Comparison of ENCODE assay signal across 16 mouse cellular contexts in the genomic region with DNA sequence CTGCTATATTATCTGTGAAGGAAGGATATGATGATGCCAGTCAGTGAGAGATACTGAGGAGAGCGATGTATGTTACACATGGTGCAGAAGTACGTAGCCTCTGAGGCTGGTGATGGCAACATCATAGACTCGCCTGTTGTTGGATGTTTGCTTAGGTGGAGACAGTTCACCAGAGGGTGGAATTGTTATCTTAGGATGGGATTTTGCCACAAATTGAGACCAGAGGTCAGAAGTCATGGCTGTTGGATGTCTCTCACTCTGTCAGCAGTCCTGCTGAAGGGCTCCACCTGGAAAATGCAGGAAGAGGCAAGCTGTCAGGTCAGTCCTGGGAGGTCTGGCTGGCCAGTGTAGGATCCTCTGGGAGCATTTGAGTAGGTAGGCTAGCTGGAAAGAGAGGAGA.
"Had no signal": no experiment of that assay in that cellular context is flagged by ENCODE, and none has a peak within 500 bp of the region (broad histone marks: within the 10 kb centered on the region; RNA-seq: fewer than 3 reads in every experiment).

No protein-coding gene starts in this region.

- ATAC-seq: midbrain, embryonic 16.5 days had no signal

- H3K27me3 ChIP-seq: limb, embryonic 12.5 days; liver, embryonic 13.5 days; midbrain, embryonic 12.5 days; neural tube, embryonic 13.5 days; stomach, embryonic 15.5 days had no signal

- H3K9ac ChIP-seq: limb, embryonic 12.5 days; liver, embryonic 13.5 days; lung, embryonic 14.5 days; midbrain, embryonic 12.5 days; neural tube, embryonic 13.5 days; stomach, embryonic 15.5 days had no signal

- H3K9me3 ChIP-seq: limb, embryonic 12.5 days; liver, embryonic 13.5 days; midbrain, embryonic 12.5 days; neural tube, embryonic 13.5 days; stomach, embryonic 15.5 days had no signal

- H3K4me3 ChIP-seq: limb, embryonic 12.5 days; liver, embryonic 13.5 days; midbrain, embryonic 12.5 days; neural tube, embryonic 13.5 days; stomach, embryonic 15.5 days had no signal

- H3K4me1 ChIP-seq: midbrain, embryonic 12.5 days; stomach, embryonic 15.5 days had no signal

- H3K36me3 ChIP-seq: limb, embryonic 12.5 days; midbrain, embryonic 12.5 days; neural tube, embryonic 13.5 days; stomach, embryonic 15.5 days had no signal

- H3K27ac ChIP-seq: kidney, postnatal 0 days; limb, embryonic 12.5 days; liver, embryonic 13.5 days; midbrain, embryonic 12.5 days; neural tube, embryonic 13.5 days; stomach, embryonic 15.5 days had no signal

- H3K4me2 ChIP-seq: limb, embryonic 12.5 days; lung, embryonic 14.5 days; midbrain, embryonic 12.5 days; neural tube, embryonic 13.5 days; stomach, embryonic 15.5 days had no signal

- DNase-seq: kidney, adult 11 months; kidney, adult 9 months; kidney, postnatal 36 days; layer of hippocampus, adult 9-11 months; liver, embryonic 13.5 days; lung, embryonic 14.5 days; lung, postnatal 10 days; lung, postnatal 4 days; right cerebral cortex, postnatal 14 days; thymus, postnatal 36 days had no signal
